Mouse (Mus musculus) testis, adult 2 months (tissue): Measurements from ENCODE around the gene Grik3.

Experiments used
- CTCF ChIP-seq: fragments of 200-500 bp; IDR thresholded peaks from 2 replicates; pipeline ENCODE4 v1.5.1; 2012; ENCODE audit warnings: low read depth, mild to moderate bottlenecking, inconsistent platforms, low read length, moderate library complexity; ENCODE audit not compliant: control insufficient read depth, insufficient read depth, insufficient replicate concordance
- POLR2A ChIP-seq: fragments of 200-500 bp; IDR thresholded peaks from 2 replicates; pipeline ENCODE4 v1.6.1; 2012; ENCODE audit warnings: low read depth, mild to moderate bottlenecking, inconsistent platforms, low read length, moderate library complexity; ENCODE audit not compliant: control insufficient read depth

DNA sequence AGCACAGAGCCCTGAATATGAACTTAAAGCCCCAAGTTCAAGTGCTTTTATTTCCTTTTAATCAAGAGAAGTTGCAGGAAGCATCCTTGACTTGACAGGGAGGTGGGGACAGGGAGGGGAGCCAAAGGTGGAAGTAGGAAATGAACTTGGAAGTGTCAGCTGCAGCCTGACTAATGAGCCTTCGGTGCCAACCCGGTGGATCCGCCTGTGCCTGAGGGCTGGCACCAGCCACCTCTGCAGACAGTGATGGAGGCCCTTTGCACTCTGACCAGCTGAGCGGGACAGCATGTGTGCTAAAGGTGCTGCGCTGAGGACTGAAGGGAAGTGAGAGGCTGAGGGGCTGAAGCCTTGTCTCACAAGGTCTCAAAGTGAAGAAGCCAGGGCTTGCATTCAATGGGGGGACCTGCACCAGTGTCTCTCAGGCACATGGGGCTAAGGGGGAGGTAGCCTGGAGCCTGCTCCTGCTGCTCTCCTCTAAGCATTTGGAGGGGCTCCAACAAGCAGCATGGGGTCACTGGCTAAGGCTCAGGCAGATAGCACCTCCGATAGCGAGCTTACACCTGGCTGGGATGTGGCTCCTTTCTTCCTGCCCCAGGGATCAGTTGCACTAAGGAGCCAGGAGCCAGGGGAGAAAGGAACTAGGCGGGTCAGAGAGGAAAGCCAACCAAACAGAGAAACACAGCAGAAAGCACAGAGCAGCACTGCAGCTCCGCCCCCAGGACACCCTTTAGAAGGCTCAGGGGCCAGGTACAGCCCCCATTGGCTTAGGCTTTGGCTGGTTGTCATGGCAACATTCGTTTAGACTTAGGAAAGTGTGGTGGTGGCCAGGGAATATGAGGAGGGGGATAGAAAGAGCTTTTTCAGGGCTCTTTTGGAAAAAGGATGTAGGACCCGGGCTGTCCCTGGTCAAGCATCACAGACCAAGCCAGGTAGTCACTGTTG lies 33.1 kb upstream of the Grik3 start:
- TF ChIP-seq CTCF (no peak), POLR2A (no peak)
